Mouse (Mus musculus) embryonic facial prominence, embryonic 12.5 days (tissue): ENCODE results near the gene Jak3. TPM values are rescaled to one million over a fixed set of nuclear protein-coding genes. Genes with fewer than 3 reads are reported as not detected.
A peak's percentile ranks its signal among the peaks of the same experiment; 100 is the strongest.

Experiments used
- ATAC-seq: fragments of 200-750 bp; cut with Nextera tagmentation; 2 replicates; pipeline ENCODE4 v1.8.0; 2017; ENCODE audit not compliant: insufficient number of reproducible peaks, insufficient read depth, low FRiP score, low TSS enrichment
- H3K27ac ChIP-seq: fragments of 300-500 bp; sonication (generic); 2 replicates; pipeline ENCODE4 v1.5.1; 2016; ENCODE audit warnings: mild to moderate bottlenecking
- H3K27me3 ChIP-seq: fragments of 300-500 bp; sonication (generic); 2 replicates; pipeline ENCODE4 v1.6.1; 2016; ENCODE audit warnings: mild to moderate bottlenecking, moderate library complexity
- H3K36me3 ChIP-seq: fragments of 300-500 bp; sonication (generic); 2 replicates; pipeline ENCODE4 v1.6.1; 2016; ENCODE audit warnings: mild to moderate bottlenecking
- H3K4me1 ChIP-seq: fragments of 300-500 bp; sonication (generic); 2 replicates; pipeline ENCODE4 v1.6.1; 2016
- H3K4me2 ChIP-seq: fragments of 300-500 bp; sonication (generic); replicated peaks from 2 replicates; pipeline ENCODE4 v1.6.1; 2016; ENCODE audit warnings: mild to moderate bottlenecking, moderate library complexity
- H3K4me3 ChIP-seq: fragments of 300-500 bp; sonication (generic); 2 replicates; pipeline ENCODE4 v1.5.1; 2016; ENCODE audit warnings: mild to moderate bottlenecking
- H3K9ac ChIP-seq: fragments of 300-500 bp; sonication (generic); 2 replicates; pipeline ENCODE4 v1.6.1; 2016; ENCODE audit warnings: mild to moderate bottlenecking, moderate library complexity
- H3K9me3 ChIP-seq: fragments of 300-500 bp; sonication (generic); 2 replicates; pipeline ENCODE4 v1.6.1; 2016; ENCODE audit warnings: mild to moderate bottlenecking, moderate library complexity
- WGBS: fragments of 180-500 bp; shearing (Covaris S2); methylation state at CpG from one replicate; pipeline ENCODE4 v1.1.7; 2016; 5-methylcytosine and 5-hydroxymethylcytosine counted together
- polyA plus RNA-seq: library from polyadenylated mRNA; unstranded; fragments of >200 nt; fragmentation: Nextera tagmentation; extraction: Ambion mirVana; gene quantifications from 2 replicates; pipeline ENCODE4 v1.2.1, GENCODE M21; 2016

Gene Jak3
- polyA plus RNA-seq: 3.4 and 4.5 TPM in 2 replicates

DNA sequence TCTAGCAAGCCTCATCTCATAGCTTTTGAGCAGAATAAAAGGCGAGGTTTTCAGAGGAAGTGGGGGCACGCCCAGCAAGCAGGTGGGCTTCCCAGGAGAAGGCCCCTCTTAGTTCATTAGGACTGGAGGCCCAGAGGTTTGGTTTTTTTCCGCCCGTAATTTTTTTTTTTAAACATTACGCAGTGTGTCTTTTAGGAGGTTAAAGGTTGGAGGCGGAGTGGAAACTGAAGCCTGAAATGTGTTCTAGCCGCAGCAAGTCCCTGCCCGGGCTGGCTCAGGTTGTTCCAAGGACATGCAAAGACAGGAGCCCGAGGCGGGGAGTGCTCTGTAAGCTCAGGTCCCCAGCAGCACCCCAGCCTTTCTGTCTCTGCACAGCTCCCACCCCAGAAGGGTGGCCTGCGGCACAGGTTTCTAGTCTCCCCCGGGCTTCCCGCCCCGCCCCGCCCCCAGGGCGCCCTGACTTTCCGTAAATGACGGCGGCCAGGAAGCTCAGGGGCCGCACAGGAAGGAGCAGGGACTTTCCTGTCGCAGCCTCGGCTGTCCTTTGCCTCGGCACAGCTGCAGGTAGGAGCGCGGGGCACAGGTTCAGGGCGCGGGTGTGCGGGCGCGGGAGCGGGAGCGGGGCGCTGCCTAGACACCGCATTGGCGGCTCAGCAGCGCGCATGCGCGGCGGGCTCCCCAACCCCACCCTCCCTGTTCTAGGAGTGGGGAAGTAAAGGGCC, at the start of gene Jak3:
TSS of gene Jak3 (plus strand) at position 277 of the 722 bp plus-strand sequence.
- Histone ChIP-seq H3K9me3 (no peaks in the 10 kb centered on the region), H3K4me3 (peak within 1 kb of the TSS; percentile 70), H3K36me3 (no peaks in the 10 kb centered on the region), H3K4me1 (peaks cover 14% of the 10 kb centered on the region), H3K4me2 (peak within 1 kb of the TSS; percentile 92), H3K27ac (peak within 1 kb of the TSS; percentile 69; the same call in 1 of the 2 replicates), H3K9ac (peak within 1 kb of the TSS; percentile 73), H3K27me3 (peaks cover 61% of the 10 kb centered on the region)
- ATAC-seq: no peak
- WGBS: 2% methylated on average over 40 of the region's 40 CpGs

DNA sequence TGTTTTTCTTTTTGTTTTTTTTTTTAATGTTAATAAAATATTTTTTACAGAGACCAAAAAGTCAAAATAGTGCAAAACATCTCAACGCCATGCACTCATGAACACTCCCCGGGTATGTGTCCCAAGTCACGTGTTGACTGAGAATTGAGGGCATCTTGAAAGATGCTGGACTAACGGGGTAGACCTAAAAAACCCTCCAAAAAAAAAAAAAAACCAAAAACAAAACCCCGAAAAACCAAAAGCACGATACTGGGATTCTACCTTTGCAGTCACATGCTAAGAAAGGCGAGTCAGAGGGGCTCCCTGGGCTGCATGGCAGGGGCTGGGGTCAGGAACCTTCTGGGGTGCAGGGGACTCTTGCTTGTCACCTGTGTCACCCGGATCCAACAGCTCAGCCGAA, 49.3 kb upstream of the Jak3 start:
- peaks cover 43% of the 10 kb centered on the region for H3K36me3 ChIP-seq
- peaks cover 21% of the 10 kb centered on the region for H3K27me3 ChIP-seq
- H3K9ac ChIP-seq: no peak overlapping the region
- H3K4me1 ChIP-seq: peaks cover 20% of the 10 kb centered on the region
- no peak overlapping the region for H3K4me3 ChIP-seq
- no peak overlapping the region for H3K27ac ChIP-seq
- no peak overlapping the region for H3K4me2 ChIP-seq
- 86% methylated on average over 9 of the region's 9 CpGs for WGBS
- peaks cover 15% of the 10 kb centered on the region for H3K9me3 ChIP-seq
- no peak for ATAC-seq

DNA sequence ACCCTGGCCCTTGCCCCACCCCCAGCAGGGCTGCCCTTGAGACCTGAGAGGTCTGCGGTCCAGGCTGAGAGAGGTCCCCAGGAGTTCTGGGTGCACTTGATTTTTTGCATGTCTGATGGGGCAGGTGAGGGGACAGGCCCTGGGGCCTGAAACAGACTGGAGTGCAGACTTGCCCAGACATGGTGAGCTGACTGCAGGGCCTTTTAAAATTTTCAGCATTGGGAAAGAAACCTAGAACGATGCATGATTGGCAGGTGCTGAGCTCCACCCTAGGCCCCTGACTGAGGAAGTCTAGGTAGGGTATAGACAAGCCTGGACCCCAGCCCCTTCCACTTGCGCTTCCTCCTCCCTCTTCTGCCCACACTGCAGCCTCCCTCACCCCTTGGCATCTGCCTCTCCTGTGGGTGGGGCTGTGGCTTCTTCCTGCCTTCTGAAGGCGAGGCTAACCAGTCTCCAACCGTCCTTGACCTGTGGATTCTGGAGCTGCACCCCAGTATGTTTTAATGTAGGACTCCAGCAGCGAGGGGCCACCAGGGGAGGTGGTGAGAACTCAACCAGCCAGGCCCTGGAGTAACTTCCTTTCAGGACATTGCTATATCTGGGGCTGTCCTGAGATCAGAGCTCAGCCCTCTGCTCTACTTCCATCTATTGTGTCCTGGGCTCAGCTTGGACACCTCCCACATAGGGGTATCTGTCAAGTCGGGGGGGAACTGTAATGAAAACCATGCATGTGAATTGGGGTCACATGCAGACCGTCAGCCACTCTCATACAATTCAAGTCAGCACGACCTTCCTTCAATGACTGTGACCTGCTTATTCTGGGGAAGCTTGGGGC, 48.6 kb upstream of the Jak3 start:
- WGBS: 46% methylated on average over 9 of the region's 9 CpGs

DNA sequence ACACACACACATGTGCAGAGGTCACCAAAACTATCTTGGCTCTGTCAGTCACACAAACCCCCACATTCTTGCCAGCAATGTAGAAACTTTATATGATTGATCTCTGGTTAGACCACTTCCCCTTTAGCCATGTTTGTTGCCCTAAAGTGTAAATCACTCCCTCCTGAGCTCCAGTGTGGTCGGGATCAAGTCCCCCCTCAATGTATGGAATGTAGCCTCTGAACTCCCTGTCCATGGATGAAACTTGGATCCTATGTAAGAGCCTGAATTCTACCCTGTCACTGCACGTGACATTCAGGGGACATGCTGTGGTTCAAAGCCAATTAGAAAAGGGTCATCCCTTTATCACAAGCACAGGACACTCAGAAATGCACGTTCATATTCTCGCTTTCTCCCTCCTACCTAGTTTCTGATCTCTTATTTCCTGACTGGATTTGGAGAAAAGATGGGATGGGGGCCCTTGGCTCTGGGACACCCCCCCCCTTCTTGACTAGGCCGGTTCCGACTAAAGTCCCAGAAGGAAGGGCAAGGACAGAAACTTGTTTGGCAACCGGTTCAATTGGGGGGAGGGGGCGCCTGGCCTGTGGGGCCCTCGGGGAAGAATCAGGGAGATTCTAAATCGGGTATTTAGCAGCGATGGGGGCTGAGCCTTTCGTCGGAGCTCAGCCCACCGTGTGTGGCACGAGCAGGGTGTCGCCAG, 47.5 kb upstream of the Jak3 start:
- 7% methylated on average over 16 of the region's 16 CpGs for WGBS
- peak overlapping the region; percentile 76 for H3K27ac ChIP-seq

More for the DNA sequence above, 48.6 kb upstream of the Jak3 start:
- Histone ChIP-seq H3K27me3 (peaks cover 21% of the 10 kb centered on the region), H3K4me2 (no peak overlapping the region), H3K27ac (peak overlapping the region; percentile 50), H3K4me3 (no peak overlapping the region), H3K36me3 (peaks cover 36% of the 10 kb centered on the region), H3K9me3 (peaks cover 8% of the 10 kb centered on the region), H3K9ac (no peak overlapping the region), H3K4me1 (peaks cover 20% of the 10 kb centered on the region)
- no peak for ATAC-seq

DNA sequence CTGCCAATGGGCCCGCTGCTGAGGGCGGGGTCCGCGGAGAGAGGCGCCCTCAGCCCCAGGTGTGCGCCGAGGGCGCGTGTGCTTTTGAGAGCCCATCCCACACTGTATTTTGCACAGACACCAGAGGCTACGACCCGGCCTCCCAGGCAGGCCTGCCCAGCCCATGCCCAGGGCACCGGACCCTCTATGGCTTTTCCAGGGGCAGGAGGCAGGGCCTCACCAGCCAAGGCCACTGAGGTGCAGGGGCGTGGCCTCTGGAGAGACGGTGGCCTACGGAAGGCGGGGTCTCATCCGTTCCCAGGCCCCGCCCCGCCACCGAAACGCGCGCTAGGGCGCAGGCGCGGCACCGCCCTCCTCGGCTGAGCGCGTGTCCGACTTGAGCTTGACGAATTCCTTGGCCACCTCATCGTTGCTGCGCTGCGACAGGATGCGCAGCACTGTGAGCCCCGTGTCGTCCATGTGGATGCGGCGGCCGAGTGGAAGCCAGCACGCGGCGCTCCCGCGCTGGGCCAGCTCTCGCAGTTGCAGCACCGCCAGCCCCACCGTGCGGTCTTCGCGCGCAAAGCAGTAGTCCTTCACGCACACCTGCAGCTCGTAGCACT, 46.9 kb upstream of the Jak3 start:
- Histone ChIP-seq H3K9ac (peak overlapping the region; percentile 68), H3K9me3 (peaks cover 7% of the 10 kb centered on the region; the same call in 1 of the 2 replicates), H3K4me1 (peaks cover 22% of the 10 kb centered on the region), H3K4me2 (peak overlapping the region; percentile 87), H3K27me3 (peaks cover 35% of the 10 kb centered on the region), H3K27ac (peak overlapping the region; percentile 76), H3K4me3 (peak overlapping the region; percentile 57), H3K36me3 (peaks cover 19% of the 10 kb centered on the region)
- WGBS: under 1% methylated on average over 55 of the region's 55 CpGs
- ATAC-seq: peak; percentile 82

More for the DNA sequence above, 47.5 kb upstream of the Jak3 start:
- peaks cover 7% of the 10 kb centered on the region; the same call in 1 of the 2 replicates for H3K9me3 ChIP-seq
- H3K4me2 ChIP-seq: peak overlapping the region; percentile 87
- no peak for ATAC-seq
- peaks cover 20% of the 10 kb centered on the region for H3K4me1 ChIP-seq
- H3K36me3 ChIP-seq: peaks cover 25% of the 10 kb centered on the region
- peak overlapping the region; percentile 57 for H3K4me3 ChIP-seq
- H3K9ac ChIP-seq: peak overlapping the region; percentile 68
- peaks cover 32% of the 10 kb centered on the region for H3K27me3 ChIP-seq

DNA sequence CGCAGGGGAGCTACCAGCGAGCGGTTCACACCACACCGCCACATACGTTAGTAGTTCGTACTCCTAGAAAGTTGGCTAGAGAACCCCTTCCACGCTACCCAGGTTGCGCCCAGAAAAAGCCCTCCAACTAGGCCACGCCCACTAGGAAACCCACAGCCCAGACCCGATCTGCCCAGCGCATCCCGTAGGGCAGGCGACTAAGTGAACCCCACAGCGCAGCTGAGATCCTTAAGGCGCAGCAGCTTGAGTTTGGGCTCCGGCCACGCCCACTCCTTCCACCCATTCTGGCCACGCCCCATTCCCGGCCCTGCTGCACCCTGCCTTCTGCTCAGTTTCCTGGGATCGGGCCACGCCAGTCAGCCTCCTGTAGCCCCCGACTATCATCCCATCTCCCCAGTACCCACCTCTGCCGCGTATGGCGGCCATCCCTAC, 46.3 kb upstream of the Jak3 start:
- peaks cover 35% of the 10 kb centered on the region for H3K27me3 ChIP-seq
- peak overlapping the region; percentile 87 for H3K4me2 ChIP-seq
- H3K36me3 ChIP-seq: peaks cover 13% of the 10 kb centered on the region; the same call in 1 of the 2 replicates
- WGBS: 4% methylated on average over 25 of the region's 25 CpGs
- H3K9me3 ChIP-seq: peaks cover 7% of the 10 kb centered on the region; the same call in 1 of the 2 replicates
- H3K4me3 ChIP-seq: peak overlapping the region; percentile 57
- peak; percentile 42 for ATAC-seq
- peak overlapping the region; percentile 68 for H3K9ac ChIP-seq
- peaks cover 28% of the 10 kb centered on the region for H3K4me1 ChIP-seq
- 0 out of 2 replicates have a peak overlapping the region, but pooled peaks have one; percentile 76 for H3K27ac ChIP-seq

DNA sequence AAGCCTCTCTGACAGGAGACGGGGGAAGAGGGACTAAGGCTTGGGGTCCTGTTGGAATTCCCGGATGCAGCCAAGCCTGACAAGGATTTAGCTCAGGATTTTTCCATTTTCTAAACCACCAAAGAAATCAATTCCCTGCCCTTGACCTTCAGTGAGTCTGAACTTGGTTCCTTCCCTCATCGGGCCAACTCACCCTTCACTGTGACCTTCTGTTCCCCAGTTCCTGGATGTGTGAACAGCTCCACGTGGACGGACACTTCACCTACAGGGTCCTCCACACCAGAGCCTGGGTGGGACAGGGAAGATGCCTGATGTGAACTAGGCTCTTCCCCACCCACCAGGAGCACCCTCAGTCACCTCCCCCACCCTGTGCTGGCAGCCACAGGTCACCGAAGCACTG, 45.3 kb upstream of the Jak3 start:
- no peak for ATAC-seq
- Histone ChIP-seq H3K27ac (no peak overlapping the region), H3K4me3 (no peak overlapping the region), H3K4me2 (no peak overlapping the region), H3K9ac (no peak overlapping the region), H3K4me1 (peaks cover 28% of the 10 kb centered on the region), H3K27me3 (peaks cover 39% of the 10 kb centered on the region), H3K36me3 (peaks cover 5% of the 10 kb centered on the region; the same call in 1 of the 2 replicates), H3K9me3 (peaks cover 7% of the 10 kb centered on the region; the same call in 1 of the 2 replicates)
- 83% methylated on average over 6 of the region's 6 CpGs for WGBS

DNA sequence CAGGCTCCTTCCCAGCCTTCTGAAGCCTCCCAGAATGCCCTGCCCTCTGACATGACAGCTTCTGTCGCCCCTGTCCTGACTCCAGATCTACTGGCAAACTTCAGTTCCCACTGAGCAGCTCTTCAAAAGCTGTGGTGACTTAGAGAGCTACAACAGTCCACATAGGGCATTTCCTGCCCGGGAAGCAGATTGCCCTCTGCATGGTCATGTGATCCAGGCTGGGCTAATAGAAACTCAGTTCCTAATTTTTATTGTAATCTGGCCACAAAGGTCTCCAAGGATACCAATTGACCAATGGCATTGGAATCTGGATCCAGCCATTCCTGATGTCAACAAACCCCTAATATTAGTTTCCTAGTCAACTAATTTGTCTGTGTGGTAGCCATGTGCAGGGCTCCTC, 44.2 kb upstream of the Jak3 start:
- H3K27ac ChIP-seq: no peak overlapping the region
- no peaks in the 10 kb centered on the region for H3K36me3 ChIP-seq
- H3K27me3 ChIP-seq: peaks cover 40% of the 10 kb centered on the region
- no peak overlapping the region for H3K4me3 ChIP-seq
- no peak overlapping the region for H3K4me2 ChIP-seq
- H3K4me1 ChIP-seq: peaks cover 28% of the 10 kb centered on the region
- peaks cover 7% of the 10 kb centered on the region; the same call in 1 of the 2 replicates for H3K9me3 ChIP-seq
- ATAC-seq: no peak
- 71% methylated on average over 2 of the region's 2 CpGs for WGBS
- H3K9ac ChIP-seq: no peak overlapping the region

DNA sequence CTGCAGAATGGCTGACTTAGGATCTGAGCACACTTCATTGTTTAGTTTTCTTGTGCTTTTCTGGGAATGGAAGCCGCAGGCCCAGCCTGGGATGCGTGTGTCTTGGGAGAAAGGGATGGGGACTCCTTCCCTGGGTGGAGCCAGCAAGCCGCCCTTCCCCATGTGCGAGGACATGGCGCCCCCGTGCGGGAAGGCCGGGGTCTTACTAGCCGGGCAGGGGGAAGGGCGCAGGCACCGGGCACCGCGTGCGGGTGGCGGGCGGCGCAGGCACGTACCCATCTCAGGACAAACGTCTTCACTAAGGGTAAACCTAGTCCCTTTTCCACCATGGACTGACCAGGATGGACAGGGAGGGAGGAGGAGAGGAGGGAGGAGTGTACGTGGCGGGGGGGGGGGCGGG, 42.9 kb upstream of the Jak3 start:
- no peak overlapping the region for H3K27ac ChIP-seq
- peaks cover 40% of the 10 kb centered on the region for H3K27me3 ChIP-seq
- H3K4me2 ChIP-seq: peak overlapping the region; percentile 41; the same call in 1 of the 2 replicates
- H3K9me3 ChIP-seq: peaks cover 7% of the 10 kb centered on the region; the same call in 1 of the 2 replicates
- H3K36me3 ChIP-seq: no peaks in the 10 kb centered on the region
- no peak overlapping the region for H3K9ac ChIP-seq
- H3K4me3 ChIP-seq: no peak overlapping the region
- 12% methylated on average over 19 of the region's 22 CpGs for WGBS
- H3K4me1 ChIP-seq: peaks cover 20% of the 10 kb centered on the region
- no peak for ATAC-seq

DNA sequence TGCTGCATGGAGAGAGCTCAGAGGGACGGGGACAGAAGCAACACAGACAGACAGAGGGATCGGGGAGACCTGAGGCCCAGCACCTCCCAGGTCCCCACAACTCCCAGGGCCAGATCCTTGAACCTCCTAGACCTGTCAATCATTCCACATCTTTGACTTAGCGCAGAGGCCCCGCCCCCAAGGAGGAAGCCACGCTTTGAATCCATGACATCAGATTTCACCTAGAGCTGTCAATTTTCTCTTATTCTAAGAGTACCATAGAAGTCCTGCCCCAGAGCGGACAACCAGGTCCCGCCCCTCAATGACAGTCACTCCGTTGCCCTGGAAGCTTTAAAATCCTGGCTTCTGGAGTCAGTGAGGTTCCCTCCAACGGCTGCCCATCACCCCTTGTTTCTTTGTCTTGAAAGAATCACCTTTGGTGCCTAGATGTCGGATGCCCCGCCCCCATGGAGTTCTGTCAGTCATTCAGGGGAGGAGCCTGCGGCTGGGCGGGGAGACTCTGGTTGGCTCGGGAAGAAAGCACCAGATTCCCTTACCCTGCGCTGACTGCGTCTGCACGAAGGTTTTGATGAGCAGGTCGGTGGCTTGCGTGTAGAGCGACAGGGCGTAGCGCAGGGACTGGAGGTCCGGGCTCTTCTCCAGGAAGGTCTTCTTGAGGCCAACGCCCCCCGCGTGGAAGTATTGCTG, 42.0 kb upstream of the Jak3 start:
- no peak overlapping the region for H3K27ac ChIP-seq
- peak overlapping the region; percentile 41 for H3K4me2 ChIP-seq
- peaks cover 11% of the 10 kb centered on the region; the same call in 1 of the 2 replicates for H3K4me1 ChIP-seq
- H3K36me3 ChIP-seq: no peaks in the 10 kb centered on the region
- peak overlapping the region; percentile 12; the same call in 1 of the 2 replicates for H3K4me3 ChIP-seq
- no peak overlapping the region for H3K9ac ChIP-seq
- WGBS: 1% methylated on average over 26 of the region's 26 CpGs
- H3K27me3 ChIP-seq: peaks cover 41% of the 10 kb centered on the region
- ATAC-seq: no peak
- H3K9me3 ChIP-seq: peaks cover 7% of the 10 kb centered on the region; the same call in 1 of the 2 replicates
